Mouse (Mus musculus) forebrain, embryonic 13.5 days (tissue): Measurements from ENCODE around the gene Glmn. TPM values are rescaled to one million over a fixed set of nuclear protein-coding genes. Genes with fewer than 3 reads are reported as not detected.

Source experiments
- ATAC-seq: fragments of 200-750 bp; cut with Nextera tagmentation; 2 replicates; pipeline ENCODE4 v1.8.0; 2017
- H3K27ac ChIP-seq: fragments of 300-500 bp; sonication (generic); 2 replicates; pipeline ENCODE4 v1.5.1; 2015; ENCODE audit warnings: inconsistent platforms, mild to moderate bottlenecking, moderate library complexity
- H3K27me3 ChIP-seq: fragments of 300-500 bp; sonication (generic); 2 replicates; pipeline ENCODE4 v1.6.1; 2015; ENCODE audit warnings: mild to moderate bottlenecking, inconsistent platforms
- H3K36me3 ChIP-seq: fragments of 300-500 bp; sonication (generic); 2 replicates; pipeline ENCODE4 v1.6.1; 2015; ENCODE audit warnings: mild to moderate bottlenecking, inconsistent platforms; ENCODE audit not compliant: poor library complexity, severe bottlenecking
- H3K4me1 ChIP-seq: fragments of 300-500 bp; sonication (generic); 2 replicates; pipeline ENCODE4 v1.6.1; 2015; ENCODE audit warnings: inconsistent platforms
- H3K4me2 ChIP-seq: fragments of 300-500 bp; sonication (generic); 2 replicates; pipeline ENCODE4 v1.6.1; 2015; ENCODE audit warnings: inconsistent platforms, mild to moderate bottlenecking, moderate library complexity
- H3K4me3 ChIP-seq: fragments of 300-500 bp; sonication (generic); 2 replicates; pipeline ENCODE4 v1.5.1; 2015; ENCODE audit warnings: mild to moderate bottlenecking, inconsistent platforms
- H3K9ac ChIP-seq: fragments of 300-500 bp; sonication (generic); 2 replicates; pipeline ENCODE4 v1.6.1; 2015; ENCODE audit warnings: mild to moderate bottlenecking, inconsistent platforms
- H3K9me3 ChIP-seq: fragments of 300-500 bp; sonication (generic); replicated peaks from 2 replicates; pipeline ENCODE4 v1.6.1; 2016; ENCODE audit warnings: inconsistent platforms
- WGBS: fragments of 180-500 bp; shearing (Covaris S2); methylation state at CpG from one replicate; pipeline ENCODE4 v1.1.7; 2015; 5-methylcytosine and 5-hydroxymethylcytosine counted together
- polyA plus RNA-seq: library from polyadenylated mRNA; unstranded; fragments of >200 nt; fragmentation: Nextera tagmentation; extraction: Ambion mirVana; gene quantifications from 2 replicates; pipeline ENCODE4 v1.2.1, GENCODE M21; 2015

Gene Glmn
- polyA plus RNA-seq, result 29.0 and 29.9 TPM in 2 replicates

DNA sequence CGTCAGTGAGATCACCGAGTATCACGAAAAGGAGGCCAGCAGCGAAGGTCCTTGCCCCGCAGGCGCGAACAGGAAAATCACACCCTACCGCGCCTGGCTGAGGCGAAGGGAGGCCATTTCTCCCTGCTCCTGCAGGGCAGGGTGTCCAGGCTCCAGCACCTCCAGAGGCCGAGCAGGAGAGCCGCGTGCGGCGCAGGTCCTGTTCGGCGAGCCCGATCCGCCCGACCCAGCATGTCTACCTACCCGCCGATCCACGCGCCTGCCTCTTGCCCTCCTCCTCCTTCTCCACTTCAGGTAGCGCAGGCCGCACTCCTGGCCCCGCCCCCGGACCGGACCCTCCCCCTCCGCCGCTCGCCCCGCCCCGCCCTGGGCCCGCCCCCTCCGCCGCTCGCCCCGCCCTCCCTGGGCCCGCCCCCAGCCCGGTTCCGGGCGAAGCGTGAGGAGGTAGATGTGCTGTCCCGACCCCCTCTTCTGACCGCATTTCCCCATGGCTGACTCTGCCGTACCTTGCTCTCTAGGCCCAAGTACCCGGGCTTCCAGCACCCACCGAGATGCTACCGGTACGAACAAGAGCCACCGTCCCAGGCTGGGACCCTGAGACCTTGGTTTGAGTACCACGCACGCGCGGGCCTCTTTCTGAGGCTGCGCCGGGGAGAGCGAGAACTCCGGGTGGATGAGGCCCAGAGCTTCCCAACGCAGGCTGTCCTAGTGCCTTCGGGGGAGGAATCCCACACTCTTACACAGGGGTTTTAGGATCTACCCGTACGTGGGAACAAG is at the start of gene Glmn, which contains the start of gene Rpap2:
Gene Glmn (minus strand): TSS at position 588 of the 777 bp plus-strand sequence.
Gene Rpap2 (plus strand): TSS at position 73 of the 777 bp plus-strand sequence.
- Histone ChIP-seq H3K27ac (peak within 1 kb of the TSS; percentile 78), H3K4me1 (peaks cover 10% of the 10 kb centered on the region; the same call in 1 of the 2 replicates), H3K27me3 (no peaks in the 10 kb centered on the region), H3K4me3 (peak within 1 kb of the TSS; percentile 69), H3K36me3 (peaks cover 16% of the 10 kb centered on the region), H3K9ac (peak within 1 kb of the TSS; percentile 80), H3K4me2 (peak within 1 kb of the TSS; percentile 67), H3K9me3 (no peaks in the 10 kb centered on the region)
- under 1% methylated on average over 41 of the region's 64 CpGs for WGBS
- peak; percentile 96 for ATAC-seq

DNA sequence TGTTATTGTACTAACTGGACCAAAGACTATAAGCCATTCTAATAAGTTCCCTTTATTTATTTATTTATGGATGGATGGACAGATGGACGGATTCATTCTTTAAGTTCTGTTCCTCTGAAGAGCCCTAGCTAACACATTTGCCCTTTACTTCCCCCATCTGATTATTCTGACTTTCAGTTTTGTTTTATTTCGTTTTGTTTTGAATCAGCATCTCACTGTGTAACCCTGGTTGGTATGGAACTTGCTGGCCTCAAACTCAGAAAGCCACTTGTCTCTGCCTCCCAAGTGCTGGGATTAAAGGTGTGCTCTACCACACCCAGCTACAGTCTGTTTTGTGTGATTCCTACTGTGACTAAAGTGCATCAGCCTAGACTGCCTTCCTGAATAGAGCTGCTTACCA is 48.2 kb upstream of the Glmn start:
- Histone ChIP-seq H3K4me2 (no peak overlapping the region), H3K9me3 (no peaks in the 10 kb centered on the region), H3K9ac (no peak overlapping the region), H3K4me1 (no peaks in the 10 kb centered on the region), H3K4me3 (no peak overlapping the region), H3K27ac (no peak overlapping the region), H3K36me3 (no peaks in the 10 kb centered on the region; the same call in 1 of the 2 replicates), H3K27me3 (no peaks in the 10 kb centered on the region)
- WGBS, result 85% methylated on average over 2 of the region's 2 CpGs
- no peak for ATAC-seq

DNA sequence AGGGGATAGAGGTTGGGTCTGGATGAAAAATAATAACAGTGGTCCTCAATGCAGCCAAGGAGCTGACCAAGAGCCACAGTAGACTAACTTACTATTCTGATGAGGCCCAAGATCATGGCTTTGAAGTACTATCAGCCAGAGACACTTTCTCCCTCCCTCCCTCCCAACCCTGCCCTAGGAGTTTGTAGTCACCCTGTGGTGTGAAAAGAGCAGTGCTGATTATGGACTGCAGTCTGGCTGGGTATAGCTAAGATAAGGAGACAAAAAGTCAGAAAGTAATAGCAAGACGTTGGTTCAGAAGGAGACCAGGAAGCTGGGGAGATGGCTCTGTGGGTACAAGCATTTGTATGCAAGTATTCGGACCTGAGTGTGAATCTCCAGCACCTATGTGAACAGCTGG is 46.9 kb upstream of the Glmn start:
- ATAC-seq, result no peak
- no peaks in the 10 kb centered on the region; the same call in 1 of the 2 replicates for H3K36me3 ChIP-seq
- WGBS, result 93% methylated on average over 2 of the region's 2 CpGs

DNA sequence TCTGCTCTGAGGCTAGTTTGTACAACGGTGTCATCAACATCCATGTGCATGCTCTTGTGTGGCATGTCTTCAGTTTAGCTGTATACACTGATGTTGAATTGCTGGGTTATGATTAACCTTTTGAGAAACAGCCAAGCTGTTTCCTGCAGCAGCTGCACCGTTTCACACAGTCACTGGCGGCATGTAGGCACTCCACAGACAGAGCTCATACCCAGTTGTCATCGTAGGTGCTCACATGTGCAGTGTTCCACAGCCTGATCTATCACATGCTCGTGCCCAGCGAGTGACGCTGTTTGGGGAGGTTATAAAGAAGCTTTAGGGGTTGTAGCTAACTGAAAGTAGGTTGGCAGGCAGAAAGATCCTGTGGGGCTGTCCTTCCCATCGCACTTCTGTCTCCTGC is 40.7 kb upstream of the Glmn start:
- no peaks in the 10 kb centered on the region for H3K4me1 ChIP-seq
- H3K4me2 ChIP-seq, result no peak overlapping the region
- no peak overlapping the region for H3K27ac ChIP-seq
- no peak for ATAC-seq
- 90% methylated on average over 8 of the region's 8 CpGs for WGBS
- H3K9me3 ChIP-seq, result no peaks in the 10 kb centered on the region
- H3K27me3 ChIP-seq, result no peaks in the 10 kb centered on the region
- no peak overlapping the region for H3K4me3 ChIP-seq
- H3K36me3 ChIP-seq, result no peaks in the 10 kb centered on the region; the same call in 1 of the 2 replicates
- no peak overlapping the region for H3K9ac ChIP-seq

More for the DNA sequence above, 46.9 kb upstream of the Glmn start:
- H3K27me3 ChIP-seq, result no peaks in the 10 kb centered on the region
- no peak overlapping the region for H3K9ac ChIP-seq
- H3K27ac ChIP-seq, result no peak overlapping the region
- no peaks in the 10 kb centered on the region for H3K4me1 ChIP-seq
- H3K9me3 ChIP-seq, result no peaks in the 10 kb centered on the region
- H3K4me3 ChIP-seq, result no peak overlapping the region
- no peak overlapping the region for H3K4me2 ChIP-seq

DNA sequence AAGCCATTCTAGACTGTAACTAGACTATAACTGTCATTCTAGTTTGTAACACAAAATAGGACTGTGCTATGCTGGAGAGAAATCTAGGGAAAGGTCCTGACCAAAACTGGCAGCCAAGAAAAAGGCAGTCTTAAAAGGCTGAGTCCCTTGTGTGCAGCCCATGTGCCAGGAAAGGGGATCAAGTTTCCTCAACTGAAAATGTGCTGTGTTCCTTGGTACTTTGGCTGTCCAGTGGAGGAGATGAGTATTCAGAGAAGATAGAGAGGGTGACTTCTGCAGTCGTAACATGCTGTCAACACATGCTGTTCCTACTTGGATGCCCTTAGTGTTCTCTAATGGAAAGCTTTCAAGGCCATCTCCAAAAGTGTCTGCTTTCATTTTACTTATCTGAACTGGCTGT is 39.4 kb upstream of the Glmn start:
- Histone ChIP-seq H3K4me1 (no peaks in the 10 kb centered on the region), H3K4me2 (no peak overlapping the region), H3K9me3 (no peaks in the 10 kb centered on the region), H3K36me3 (no peaks in the 10 kb centered on the region), H3K4me3 (no peak overlapping the region), H3K27me3 (no peaks in the 10 kb centered on the region), H3K9ac (no peak overlapping the region), H3K27ac (no peak overlapping the region)
- ATAC-seq, result no peak
- WGBS, result 90% methylated on average over 1 of the region's 1 CpGs

DNA sequence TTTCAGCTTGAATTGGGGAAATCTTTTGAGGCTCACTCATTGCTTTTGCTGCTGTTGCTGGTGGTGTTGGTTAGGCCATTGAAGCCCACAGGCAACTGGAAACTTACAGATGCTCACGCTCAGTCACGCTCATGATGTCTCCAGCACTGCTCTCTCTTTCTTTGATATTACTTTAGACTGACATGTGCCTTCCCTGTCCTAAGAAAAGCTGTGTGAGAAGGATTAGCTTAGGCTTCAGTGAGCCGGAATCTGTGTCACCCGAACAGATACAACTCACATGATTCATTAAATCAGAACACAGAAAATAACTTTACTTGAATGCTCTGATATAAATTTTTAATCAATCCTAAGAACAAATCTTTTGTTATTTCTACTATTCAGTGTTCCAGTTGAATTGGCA is 36.0 kb upstream of the Glmn start:
- Histone ChIP-seq H3K9me3 (no peaks in the 10 kb centered on the region), H3K9ac (no peak overlapping the region), H3K36me3 (peaks cover 18% of the 10 kb centered on the region), H3K27ac (no peak overlapping the region), H3K27me3 (no peaks in the 10 kb centered on the region), H3K4me3 (no peak overlapping the region), H3K4me2 (no peak overlapping the region), H3K4me1 (no peaks in the 10 kb centered on the region)
- no peak for ATAC-seq
- WGBS, result 87% methylated on average over 4 of the region's 4 CpGs

DNA sequence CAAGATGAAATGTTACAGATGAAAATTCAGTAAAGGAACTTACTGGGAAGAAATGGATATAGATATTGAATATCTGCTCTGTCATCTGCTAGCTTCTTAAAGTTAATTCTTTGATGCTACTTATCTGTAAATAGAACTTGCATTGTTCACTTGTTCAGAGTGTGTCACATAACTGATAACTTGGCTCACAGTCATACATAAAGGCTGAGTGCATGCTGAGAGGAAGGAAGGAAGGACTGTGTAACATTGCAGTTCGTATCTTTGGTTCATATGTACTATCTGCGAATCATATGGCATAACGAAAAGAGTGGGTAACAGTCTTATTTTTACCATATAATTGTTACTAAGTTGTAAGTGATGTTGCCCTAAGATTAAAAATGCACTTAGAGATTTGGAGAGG is 23.6 kb upstream of the Glmn start:
- H3K27me3 ChIP-seq, result no peaks in the 10 kb centered on the region
- WGBS, result 95% methylated on average over 3 of the region's 3 CpGs
- H3K4me2 ChIP-seq, result no peak overlapping the region
- no peak overlapping the region for H3K27ac ChIP-seq
- ATAC-seq, result no peak
- H3K36me3 ChIP-seq, result peaks cover 42% of the 10 kb centered on the region
- H3K4me3 ChIP-seq, result no peak overlapping the region
- H3K9me3 ChIP-seq, result no peaks in the 10 kb centered on the region
- H3K9ac ChIP-seq, result no peak overlapping the region
- no peaks in the 10 kb centered on the region for H3K4me1 ChIP-seq

DNA sequence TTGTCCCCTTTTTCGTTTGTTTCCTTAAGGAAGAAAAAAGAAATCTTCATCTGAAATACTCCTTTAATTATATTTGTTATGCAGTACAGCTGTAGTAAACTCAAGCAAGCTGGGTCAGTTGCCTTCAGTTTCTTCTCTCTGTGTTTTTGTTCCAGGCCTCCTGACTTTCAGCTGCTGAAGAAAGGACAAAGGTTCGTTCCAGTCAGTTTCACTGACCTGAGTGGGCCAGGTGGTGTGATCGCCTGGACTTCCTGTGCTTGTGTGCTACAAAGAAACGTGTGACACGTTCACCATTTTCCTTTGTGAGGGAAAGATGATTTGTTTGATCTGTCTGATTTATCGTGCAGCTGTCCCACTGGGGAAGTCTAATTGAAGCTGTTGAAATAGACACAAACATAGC is 20.3 kb upstream of the Glmn start:
- Histone ChIP-seq H3K27me3 (no peaks in the 10 kb centered on the region), H3K27ac (no peak overlapping the region), H3K36me3 (peaks cover 34% of the 10 kb centered on the region), H3K4me1 (no peaks in the 10 kb centered on the region), H3K4me3 (no peak overlapping the region), H3K9me3 (no peaks in the 10 kb centered on the region), H3K9ac (no peak overlapping the region), H3K4me2 (no peak overlapping the region)
- ATAC-seq, result no peak
- 91% methylated on average over 6 of the region's 6 CpGs for WGBS

DNA sequence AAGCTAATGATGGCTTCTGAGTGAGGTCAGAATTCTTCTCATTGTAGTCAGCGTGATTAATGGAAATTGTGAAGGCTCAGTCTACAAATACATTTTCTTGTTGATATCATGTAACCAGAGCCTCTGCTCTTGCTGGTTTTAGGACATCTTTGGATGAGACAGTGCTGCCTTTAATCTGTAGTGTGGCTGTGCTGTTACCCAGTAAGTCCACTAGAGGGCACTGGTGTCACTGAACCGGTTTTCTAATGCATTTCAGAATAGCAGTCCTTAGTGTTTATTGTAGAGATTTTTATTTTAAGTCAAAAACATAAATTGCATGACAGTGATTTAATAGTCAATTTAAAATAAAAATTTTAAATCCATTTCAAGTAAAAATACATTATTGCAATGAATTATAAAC is 13.5 kb upstream of the Glmn start:
- Histone ChIP-seq H3K27me3 (no peaks in the 10 kb centered on the region), H3K4me2 (no peak overlapping the region), H3K9ac (no peak overlapping the region), H3K36me3 (peaks cover 22% of the 10 kb centered on the region), H3K9me3 (no peaks in the 10 kb centered on the region), H3K27ac (no peak overlapping the region), H3K4me1 (no peaks in the 10 kb centered on the region), H3K4me3 (no peak overlapping the region)
- WGBS, result 5% methylated on average over 2 of the region's 2 CpGs
- ATAC-seq, result peak; percentile 68; the same call in 1 of the 2 replicates

DNA sequence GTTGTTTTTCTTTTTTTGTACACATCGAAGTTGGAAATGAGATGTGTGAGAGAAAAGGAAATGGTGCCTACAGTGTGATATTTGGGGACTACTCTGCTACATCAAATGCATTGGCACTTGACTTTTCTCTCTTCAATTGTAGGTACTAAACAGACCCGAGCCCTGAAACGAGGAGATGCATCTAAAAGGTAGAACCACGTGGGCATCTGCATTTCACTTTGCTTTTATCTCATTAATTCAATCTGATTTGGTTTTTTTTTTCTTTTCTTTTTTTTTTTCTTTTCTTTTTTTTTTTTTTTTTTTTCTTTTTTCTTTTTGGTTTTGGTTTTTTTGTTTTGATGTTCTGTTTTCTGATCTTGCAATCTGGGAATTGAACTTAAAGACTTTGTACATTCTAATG is 692 bp upstream of the Glmn start:
- no peaks in the 10 kb centered on the region for H3K27me3 ChIP-seq
- peaks cover 17% of the 10 kb centered on the region for H3K36me3 ChIP-seq
- peak overlapping the region; percentile 67 for H3K4me2 ChIP-seq
- H3K4me3 ChIP-seq, result peak overlapping the region; percentile 69
- peak overlapping the region; percentile 80; the same call in 1 of the 2 replicates for H3K9ac ChIP-seq
- WGBS, result 23% methylated on average over 4 of the region's 4 CpGs
- no peak for ATAC-seq
- peak overlapping the region; percentile 78 for H3K27ac ChIP-seq
- peaks cover 10% of the 10 kb centered on the region; the same call in 1 of the 2 replicates for H3K4me1 ChIP-seq
- H3K9me3 ChIP-seq, result no peaks in the 10 kb centered on the region

DNA sequence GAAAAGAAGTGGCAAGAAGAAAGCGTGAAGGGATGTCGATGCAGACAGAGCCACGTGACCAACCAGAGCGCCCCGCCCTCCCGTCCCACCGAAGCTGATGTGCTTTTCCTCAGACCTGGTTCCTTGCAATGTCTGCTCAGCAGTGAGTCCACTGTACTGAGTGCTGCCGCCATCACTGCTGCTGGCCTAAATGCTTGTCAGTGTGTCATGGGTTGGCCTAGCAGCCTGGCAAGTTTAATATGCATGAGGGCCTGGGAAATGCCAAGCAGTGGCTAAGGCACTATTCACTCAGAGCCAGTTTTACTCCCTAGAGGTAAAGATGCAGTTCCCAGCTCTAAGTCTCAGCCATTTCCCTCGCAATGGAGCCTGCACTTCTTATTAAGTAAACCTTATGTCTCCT is 28.5 kb downstream of the Glmn start:
- Histone ChIP-seq H3K36me3 (peaks cover 58% of the 10 kb centered on the region), H3K27ac (no peak overlapping the region), H3K4me3 (no peak overlapping the region)

DNA sequence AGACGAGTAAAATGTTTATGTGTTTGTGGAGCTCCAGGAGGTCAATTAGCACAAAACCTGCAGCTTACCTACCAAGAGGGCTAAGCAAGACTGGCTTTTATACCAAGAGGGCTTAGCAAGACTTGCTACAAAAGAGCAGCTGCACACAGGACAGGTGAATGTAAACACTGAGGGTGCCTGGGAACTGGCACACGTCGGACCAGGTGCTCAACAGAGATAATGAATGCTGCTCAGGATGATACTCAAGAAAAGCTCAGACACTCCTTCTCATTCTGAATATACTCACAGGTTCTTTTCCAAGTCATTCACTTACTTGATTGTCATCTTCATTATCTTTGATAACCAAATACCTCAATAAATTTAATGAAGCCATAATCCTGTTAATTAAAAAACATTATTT is 40.7 kb downstream of the Glmn start:
- H3K36me3 ChIP-seq, result peaks cover 50% of the 10 kb centered on the region
- no peak overlapping the region for H3K9ac ChIP-seq
- WGBS, result 86% methylated on average over 3 of the region's 3 CpGs
- H3K4me2 ChIP-seq, result no peak overlapping the region
- no peak for ATAC-seq
- no peaks in the 10 kb centered on the region for H3K4me1 ChIP-seq
- H3K27me3 ChIP-seq, result no peaks in the 10 kb centered on the region
- H3K4me3 ChIP-seq, result no peak overlapping the region
- H3K9me3 ChIP-seq, result no peaks in the 10 kb centered on the region
- no peak overlapping the region for H3K27ac ChIP-seq

More for the DNA sequence above, 28.5 kb downstream of the Glmn start:
- no peaks in the 10 kb centered on the region for H3K4me1 ChIP-seq
- H3K4me2 ChIP-seq, result no peak overlapping the region
- H3K27me3 ChIP-seq, result no peaks in the 10 kb centered on the region
- H3K9me3 ChIP-seq, result no peaks in the 10 kb centered on the region; the same call in 1 of the 2 replicates
- H3K9ac ChIP-seq, result no peak overlapping the region
- ATAC-seq, result no peak
- WGBS, result 93% methylated on average over 9 of the region's 9 CpGs
